Mouse (Mus musculus): ENCODE results near the gene Ddb2. TPM values are rescaled to one million over a fixed set of nuclear protein-coding genes. Genes with fewer than 3 reads are reported as not detected.
A peak's percentile ranks its signal among the peaks of the same experiment; 100 is the strongest.

Gene Ddb2
- 1.2 TPM for polyA plus RNA-seq (2012; fragmentation: generic; extraction: Trizol)
- long read RNA-seq, experiment 1, partial matches to known transcripts: 1 of 4 reads
- long read RNA-seq, experiment 1, other reads (novel, unspliced or antisense): 2 of 4 reads
- long read RNA-seq, experiment 2, partial matches to known transcripts: 0 of 3 reads
- long read RNA-seq, experiment 2, other reads (novel, unspliced or antisense): 1 of 3 reads

GRCm38 (mm10) chr2:91236601-91237510 is at the start of gene Ddb2:
Gene Ddb2, minus strand, starts transcription at chr2:91236982.
- TF ChIP-seq MYOG (IDR thresholded peaks at IDR 0.05; ENCODE audit: control insufficient read depth, extremely low read depth, insufficient read length) (no peak), CTCF (IDR thresholded peaks at IDR 0.05; ENCODE audit: control insufficient read depth, insufficient read depth, insufficient read length) (no peak), MAX (IDR thresholded peaks at IDR 0.05) (peak; percentile 12), MYOD1 (IDR thresholded peaks at IDR 0.05; ENCODE audit: control insufficient read depth, insufficient read length, low read depth) (no peak), USF1 (IDR thresholded peaks at IDR 0.05; ENCODE audit: low read depth) (no peak), FOSL1 (IDR thresholded peaks at IDR 0.05; ENCODE audit: insufficient read depth, low read length, poor library complexity, severe bottlenecking) (no peak), CEBPB (IDR thresholded peaks at IDR 0.05; ENCODE audit: low read depth) (no peak)
- Histone ChIP-seq H3K4me3 (ENCODE audit: insufficient read depth, poor library complexity, severe bottlenecking) (peak within 1 kb of the TSS; percentile 55), H3ac (ENCODE audit: control insufficient read depth, insufficient read length, low read depth) (peak within 1 kb of the TSS; percentile 88), H3K27me3 (ENCODE audit: control insufficient read depth, insufficient read depth, insufficient read length) (no peaks in the 10 kb centered on the region), H3K79me3 (ENCODE audit: low read depth) (no peaks in the 10 kb centered on the region), H3K36me3 (ENCODE audit: control insufficient read depth, insufficient read depth) (no peaks in the 10 kb centered on the region), H3K79me2 (ENCODE audit: control insufficient read depth, insufficient read depth) (no peaks in the 10 kb centered on the region)

- Histone ChIP-seq H3K79me2 (ENCODE audit: control insufficient read depth, insufficient read depth) (no peaks in the 10 kb centered on the region), H3ac (ENCODE audit: control insufficient read depth, insufficient read length, low read depth) (no peak overlapping the region), H3K36me3 (ENCODE audit: control insufficient read depth, insufficient read depth) (no peaks in the 10 kb centered on the region), H3K27me3 (ENCODE audit: control insufficient read depth, insufficient read depth, insufficient read length) (no peaks in the 10 kb centered on the region), H3K79me3 (ENCODE audit: low read depth) (no peaks in the 10 kb centered on the region), H3K4me3 (ENCODE audit: insufficient read depth, poor library complexity, severe bottlenecking) (no peak overlapping the region)
- TF ChIP-seq USF1 (IDR thresholded peaks at IDR 0.05; ENCODE audit: low read depth): no peak
- peak; percentile 82 for TF ChIP-seq CTCF (IDR thresholded peaks at IDR 0.05; ENCODE audit: control insufficient read depth, insufficient read depth, insufficient read length)
- TF ChIP-seq MYOG (IDR thresholded peaks at IDR 0.05; ENCODE audit: control insufficient read depth, extremely low read depth, insufficient read length): no peak
- no peak for TF ChIP-seq FOSL1 (IDR thresholded peaks at IDR 0.05; ENCODE audit: insufficient read depth, low read length, poor library complexity, severe bottlenecking)
- no peak for TF ChIP-seq CEBPB (IDR thresholded peaks at IDR 0.05; ENCODE audit: low read depth)
- no peak for TF ChIP-seq MAX (IDR thresholded peaks at IDR 0.05)
- no peak for TF ChIP-seq MYOD1 (IDR thresholded peaks at IDR 0.05; ENCODE audit: control insufficient read depth, insufficient read length, low read depth)
Measured at GRCm38 (mm10) chr2:91285885-91286505, 49.2 kb upstream of the Ddb2 start.

- Histone ChIP-seq H3K4me3 (ENCODE audit: insufficient read depth, poor library complexity, severe bottlenecking) (no peak overlapping the region), H3K79me2 (ENCODE audit: control insufficient read depth, insufficient read depth) (no peaks in the 10 kb centered on the region), H3K79me3 (ENCODE audit: low read depth) (no peaks in the 10 kb centered on the region), H3ac (ENCODE audit: control insufficient read depth, insufficient read length, low read depth) (no peak overlapping the region), H3K27me3 (ENCODE audit: control insufficient read depth, insufficient read depth, insufficient read length) (no peaks in the 10 kb centered on the region), H3K36me3 (ENCODE audit: control insufficient read depth, insufficient read depth) (no peaks in the 10 kb centered on the region)
- TF ChIP-seq CEBPB (IDR thresholded peaks at IDR 0.05; ENCODE audit: low read depth) (no peak), USF1 (IDR thresholded peaks at IDR 0.05; ENCODE audit: low read depth) (no peak), MYOD1 (IDR thresholded peaks at IDR 0.05; ENCODE audit: control insufficient read depth, insufficient read length, low read depth) (no peak), FOSL1 (IDR thresholded peaks at IDR 0.05; ENCODE audit: insufficient read depth, low read length, poor library complexity, severe bottlenecking) (no peak), MAX (IDR thresholded peaks at IDR 0.05) (no peak), CTCF (IDR thresholded peaks at IDR 0.05; ENCODE audit: control insufficient read depth, insufficient read depth, insufficient read length) (no peak), MYOG (IDR thresholded peaks at IDR 0.05; ENCODE audit: control insufficient read depth, extremely low read depth, insufficient read length) (no peak)
Measured at GRCm38 (mm10) chr2:91284375-91285199, 47.8 kb upstream of the Ddb2 start.

- H3K79me3 ChIP-seq (ENCODE audit: low read depth): no peaks in the 10 kb centered on the region
- no peaks in the 10 kb centered on the region for H3K79me2 ChIP-seq (ENCODE audit: control insufficient read depth, insufficient read depth)
- no peak overlapping the region for H3ac ChIP-seq (ENCODE audit: control insufficient read depth, insufficient read length, low read depth)
- no peaks in the 10 kb centered on the region for H3K27me3 ChIP-seq (ENCODE audit: control insufficient read depth, insufficient read depth, insufficient read length)
- TF ChIP-seq USF1 (IDR thresholded peaks at IDR 0.05; ENCODE audit: low read depth): no peak
- TF ChIP-seq CEBPB (IDR thresholded peaks at IDR 0.05; ENCODE audit: low read depth): no peak
- no peak for TF ChIP-seq MYOG (IDR thresholded peaks at IDR 0.05; ENCODE audit: control insufficient read depth, extremely low read depth, insufficient read length)
- TF ChIP-seq MAX (IDR thresholded peaks at IDR 0.05): no peak
- H3K36me3 ChIP-seq (ENCODE audit: control insufficient read depth, insufficient read depth): no peaks in the 10 kb centered on the region
- no peak overlapping the region for H3K4me3 ChIP-seq (ENCODE audit: insufficient read depth, poor library complexity, severe bottlenecking)
Measured at GRCm38 (mm10) chr2:91283972-91284371, 47.2 kb upstream of the Ddb2 start.

- H3K36me3 ChIP-seq (ENCODE audit: control insufficient read depth, insufficient read depth): peaks cover 9% of the 10 kb centered on the region
- H3K79me2 ChIP-seq (ENCODE audit: control insufficient read depth, insufficient read depth): no peaks in the 10 kb centered on the region
- H3K27me3 ChIP-seq (ENCODE audit: control insufficient read depth, insufficient read depth, insufficient read length): no peaks in the 10 kb centered on the region
- H3ac ChIP-seq (ENCODE audit: control insufficient read depth, insufficient read length, low read depth): no peak overlapping the region
- TF ChIP-seq MYOG (IDR thresholded peaks at IDR 0.05; ENCODE audit: control insufficient read depth, extremely low read depth, insufficient read length): no peak
- no peak for TF ChIP-seq CTCF (IDR thresholded peaks at IDR 0.05; ENCODE audit: control insufficient read depth, insufficient read depth, insufficient read length)
- TF ChIP-seq CEBPB (IDR thresholded peaks at IDR 0.05; ENCODE audit: low read depth): no peak
- TF ChIP-seq FOSL1 (IDR thresholded peaks at IDR 0.05; ENCODE audit: insufficient read depth, low read length, poor library complexity, severe bottlenecking): no peak
- TF ChIP-seq USF1 (IDR thresholded peaks at IDR 0.05; ENCODE audit: low read depth): no peak
- TF ChIP-seq MYOD1 (IDR thresholded peaks at IDR 0.05; ENCODE audit: control insufficient read depth, insufficient read length, low read depth): no peak
- TF ChIP-seq MAX (IDR thresholded peaks at IDR 0.05): no peak
- H3K79me3 ChIP-seq (ENCODE audit: low read depth): no peaks in the 10 kb centered on the region
- no peak overlapping the region for H3K4me3 ChIP-seq (ENCODE audit: insufficient read depth, poor library complexity, severe bottlenecking)
Measured at GRCm38 (mm10) chr2:91281366-91281765, 44.6 kb upstream of the Ddb2 start.

All from C2C12 (cell line).